Mouse (Mus musculus): Measurements from ENCODE around the gene Mrpl30. TPM values are rescaled to one million over a fixed set of nuclear protein-coding genes. Genes with fewer than 3 reads are reported as not detected.

The Mrpl30 gene
- polyA plus RNA-seq (2012; rRNA removed), result 63.1 and 94.7 TPM in 2 replicates

DNA sequence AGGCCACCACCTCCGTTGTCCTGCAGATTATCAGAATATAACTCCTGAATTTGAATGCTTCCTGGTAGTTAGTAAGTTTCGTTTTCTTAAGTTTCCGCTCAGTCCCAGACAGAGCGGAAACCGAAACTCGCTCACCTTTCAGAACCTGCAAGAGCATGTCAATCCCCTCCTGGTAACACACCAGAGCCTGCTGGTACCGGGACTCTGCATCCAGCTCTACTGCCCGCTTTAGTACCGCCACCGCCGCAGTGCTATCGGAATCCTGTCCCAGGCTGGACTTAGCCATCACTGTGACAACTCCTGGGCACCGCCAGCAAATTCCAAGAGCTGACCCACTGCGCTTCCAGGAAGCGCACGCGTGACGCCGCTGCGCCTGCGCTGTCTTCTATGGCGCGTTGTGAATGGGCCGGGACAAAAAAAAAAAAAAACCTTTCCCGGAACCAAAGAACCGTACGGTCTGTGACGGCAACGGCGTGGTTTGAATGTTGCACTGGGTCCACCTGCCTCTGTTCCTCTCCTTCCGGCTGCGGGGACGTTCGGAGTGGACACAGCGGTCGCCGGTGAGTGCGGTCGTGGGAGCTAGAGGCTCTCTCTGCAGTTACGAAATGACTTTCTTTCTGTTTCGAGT lies at the start of gene Mrpl30, which contains the start of gene Mitd1:
Gene Mrpl30, plus strand, starts transcription at position 453 of the 628 bp plus-strand sequence.
Gene Mitd1, minus strand, starts transcription at position 387 of the 628 bp plus-strand sequence.
- peak; percentile 54 for DNase-seq (ENCODE audit: low read depth)

DNA sequence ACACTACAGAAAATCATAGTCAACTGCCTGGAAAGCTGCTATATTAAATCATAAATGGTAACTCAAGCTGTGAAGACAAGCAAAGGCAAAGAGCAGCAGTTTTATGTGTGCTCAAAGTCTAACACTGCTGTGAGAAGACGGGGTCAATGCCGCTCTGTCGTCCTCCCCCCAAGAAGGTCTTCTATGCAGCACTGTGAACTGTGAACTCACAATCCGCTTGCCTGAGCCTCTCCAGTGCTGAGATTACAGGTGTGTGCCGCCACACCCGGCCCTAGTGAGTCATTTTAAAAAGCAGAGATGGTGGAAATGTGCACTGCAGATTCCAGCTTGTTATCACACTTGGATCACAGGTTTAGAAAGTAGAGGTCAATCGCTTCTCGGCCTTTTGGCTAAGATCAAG lies 43.4 kb upstream of the Mrpl30 start:
- no peak for DNase-seq (ENCODE audit: low read depth)

DNA sequence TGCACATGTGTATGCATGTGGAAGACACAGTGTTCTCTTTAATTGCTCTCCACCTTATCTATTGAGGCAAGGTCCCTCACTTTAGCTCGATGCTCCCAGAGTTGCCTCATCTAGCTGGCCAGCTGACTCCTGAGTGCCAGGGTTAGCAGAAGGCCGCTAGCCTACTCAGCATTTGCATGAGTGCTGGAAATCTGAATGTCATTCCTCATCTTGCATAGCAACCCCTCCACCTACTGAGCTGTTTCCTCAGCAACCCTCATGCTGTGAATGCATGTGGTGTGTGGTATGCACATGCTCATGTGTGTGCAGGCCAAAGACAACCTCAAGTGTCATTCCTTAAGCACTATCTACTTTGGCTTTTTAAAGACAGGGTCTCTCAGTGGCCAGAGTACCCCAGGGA lies 39.6 kb upstream of the Mrpl30 start:
- no peak for DNase-seq (ENCODE audit: low read depth)

DNA sequence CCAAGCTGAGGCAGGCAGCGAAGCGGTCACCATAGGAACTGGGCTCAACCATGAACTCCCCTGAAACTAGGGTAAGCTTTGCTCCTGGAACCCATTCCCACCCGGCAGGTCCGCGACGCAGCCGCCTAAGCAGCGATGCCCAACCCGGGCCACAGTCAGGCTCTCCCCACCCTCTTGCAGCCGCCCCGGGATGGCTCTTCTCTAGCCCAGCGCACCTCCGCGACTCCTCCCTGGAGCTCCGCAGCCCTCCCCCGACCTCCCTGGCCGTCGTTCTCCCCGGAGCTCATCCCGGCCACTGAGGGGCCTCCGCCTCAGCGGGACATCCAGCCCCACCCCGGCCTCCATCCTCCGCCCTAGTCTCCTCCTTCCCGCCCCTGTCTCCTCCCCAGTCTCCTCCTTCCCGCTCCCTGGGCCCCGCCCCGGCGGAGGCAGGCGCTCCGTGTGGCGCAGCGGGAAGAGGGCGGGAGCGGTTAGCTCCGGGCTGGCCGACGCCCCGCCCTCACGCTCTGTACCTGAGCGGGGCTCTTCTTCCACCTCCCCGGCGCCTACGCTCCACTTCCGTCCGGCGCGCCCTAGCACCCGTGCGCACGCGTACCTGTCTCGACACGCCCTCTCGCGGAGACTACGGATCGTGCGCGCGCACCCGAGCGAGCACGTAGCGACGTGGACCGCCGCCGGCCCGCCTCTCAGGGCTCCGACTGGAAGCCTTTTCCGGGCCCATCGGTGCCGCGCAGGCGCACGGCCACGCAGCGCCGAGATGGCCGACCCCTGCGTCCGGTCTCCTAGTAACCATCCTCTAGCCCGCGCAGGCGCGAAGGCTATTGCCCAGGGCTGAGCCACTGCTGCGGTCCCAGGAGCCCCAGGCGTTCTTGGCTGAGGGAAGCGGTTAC lies 25.5 kb upstream of the Mrpl30 start:
- DNase-seq (ENCODE audit: low read depth), result peak; percentile 70

DNA sequence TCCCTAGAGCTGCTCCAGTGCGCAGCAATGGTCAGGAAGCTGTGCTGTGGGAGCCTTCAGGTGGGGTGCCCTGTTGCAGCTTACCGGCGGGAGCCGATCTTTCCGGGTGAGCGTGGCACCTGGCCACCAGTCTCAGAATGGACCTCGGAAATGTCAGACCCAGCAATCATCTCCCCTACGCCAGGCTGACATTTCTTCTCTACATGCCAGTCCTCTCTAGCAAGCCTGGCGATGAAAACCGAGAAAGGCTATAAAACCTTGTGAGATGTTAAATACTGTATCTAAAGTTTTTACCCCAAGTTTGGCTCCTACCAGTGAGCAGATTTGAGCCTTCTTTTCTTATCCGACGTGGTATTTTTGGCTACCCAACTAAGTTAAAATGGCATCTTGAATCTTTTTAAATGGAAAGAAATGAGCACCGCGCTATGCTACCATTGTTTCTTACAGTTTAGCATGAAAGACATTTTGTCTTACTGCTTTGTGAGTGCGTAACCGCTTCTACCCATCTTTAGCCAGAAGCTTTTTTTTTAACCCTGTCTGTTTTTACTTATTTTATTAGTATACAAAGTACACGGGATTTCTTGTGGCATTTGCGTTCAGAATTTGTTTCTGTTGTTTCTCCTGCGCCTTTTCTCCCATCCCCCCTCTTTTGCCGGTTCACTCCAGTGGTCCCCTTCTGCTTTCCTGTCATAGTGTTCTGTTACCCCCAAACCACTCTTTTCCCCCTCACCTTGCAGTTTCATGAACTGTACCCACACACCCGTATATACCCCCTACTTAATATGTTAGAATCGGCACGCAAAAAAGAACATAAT lies 24.7 kb upstream of the Mrpl30 start:
- no peak for DNase-seq (ENCODE audit: low read depth)

- no peak for DNase-seq (ENCODE audit: low read depth)
These were observed 24.0 kb upstream of the Mrpl30 start, which contains the start of gene Tsga10 for GRCm38 (mm10) chr1:37866286-37866685. TSS of gene Tsga10 (minus strand) at chr1:37866429.

DNA sequence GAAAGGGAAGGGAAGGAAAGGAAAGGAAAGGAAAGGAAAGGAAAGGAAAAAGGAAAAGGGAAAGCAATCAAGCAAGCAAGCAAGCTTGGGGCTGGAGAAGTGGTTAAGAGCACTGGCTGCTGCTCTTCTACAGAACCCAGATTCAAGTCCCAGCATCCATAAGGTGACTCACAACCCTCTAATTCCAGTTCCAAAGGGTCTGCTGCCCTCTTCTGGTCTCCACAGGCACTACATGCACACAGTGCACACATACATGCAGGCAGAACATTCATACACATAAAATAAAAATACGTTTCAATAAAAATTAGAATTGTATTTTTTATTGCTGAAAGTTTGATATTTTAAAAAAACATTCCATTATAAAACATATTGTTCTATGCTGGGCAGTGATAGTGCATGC lies 23.2 kb upstream of the Mrpl30 start:
- no peak for DNase-seq (ENCODE audit: low read depth)

DNA sequence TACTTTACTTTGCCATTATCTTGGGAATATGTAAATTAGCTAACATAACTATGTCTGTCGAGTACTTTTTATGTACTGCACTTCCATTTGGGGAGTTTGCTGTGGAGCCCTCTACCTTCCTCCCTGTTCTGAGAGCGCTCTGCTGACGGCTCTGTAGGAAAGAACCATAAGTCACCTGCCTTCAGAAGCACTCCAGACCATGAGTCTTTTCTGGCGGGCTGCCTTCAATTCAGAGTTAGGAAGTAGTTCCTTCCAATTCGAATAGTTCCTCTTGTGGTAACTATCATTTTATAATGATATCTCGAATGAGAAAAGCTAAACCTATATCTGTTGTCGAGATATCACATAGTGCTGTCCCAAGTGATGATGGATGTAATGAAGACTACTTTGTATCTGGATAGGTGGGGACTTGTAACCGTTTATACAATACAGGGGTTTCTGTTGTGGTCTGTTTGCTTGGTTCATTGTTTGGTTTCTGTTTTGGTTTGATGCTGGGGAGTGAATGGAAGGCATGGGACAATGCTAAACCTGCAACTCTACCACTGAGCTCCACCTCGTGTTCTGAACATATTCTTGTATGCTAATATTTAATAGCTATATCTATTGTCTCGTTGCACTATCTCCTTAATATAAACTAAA lies 22.5 kb upstream of the Mrpl30 start:
- DNase-seq (ENCODE audit: low read depth), result no peak

DNA sequence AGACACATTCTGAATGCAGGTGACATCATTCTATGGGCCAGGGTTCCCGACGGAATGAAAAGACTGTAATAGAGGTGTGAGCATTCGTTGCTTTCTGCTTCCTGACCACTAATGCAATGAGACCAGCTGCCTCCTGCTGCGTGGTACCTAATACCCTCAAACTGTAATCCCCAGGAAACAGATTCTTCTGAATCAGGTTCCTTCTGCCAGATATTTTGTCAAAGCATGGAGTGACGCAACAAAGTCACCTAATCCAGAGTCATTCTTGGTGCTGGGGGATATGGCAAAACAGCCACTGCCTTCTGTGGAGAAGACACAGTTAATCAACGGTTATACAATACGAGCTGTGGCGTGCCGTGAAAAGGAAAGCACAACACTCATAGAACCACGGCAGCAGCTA lies 21.6 kb upstream of the Mrpl30 start:
- DNase-seq (ENCODE audit: low read depth), result no peak

- no peak for DNase-seq (ENCODE audit: low read depth)
These were observed 20.9 kb upstream of the Mrpl30 start for GRCm38 (mm10) chr1:37869362-37869761.

DNA sequence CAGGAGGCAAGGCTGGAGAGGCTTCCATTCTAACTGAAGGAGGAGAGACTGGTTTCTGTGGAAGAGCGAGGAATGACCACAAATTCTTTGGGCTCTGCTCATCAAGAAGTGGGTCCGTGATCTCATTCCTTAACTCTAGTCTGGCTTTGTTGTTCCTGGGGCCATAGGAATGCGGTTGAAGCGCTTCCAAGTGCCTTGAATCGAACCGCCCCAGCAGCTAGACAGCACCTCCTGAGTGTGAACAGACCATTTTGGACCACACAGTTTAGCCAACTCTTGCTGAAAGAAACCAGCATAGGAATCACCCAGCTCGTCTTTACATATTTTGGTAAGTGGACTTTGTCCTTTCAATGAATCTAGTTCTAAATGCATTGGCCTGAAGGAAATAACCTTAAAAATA lies 18.6 kb upstream of the Mrpl30 start, which contains the start of gene Lipt1:
Gene Lipt1, plus strand, starts transcription at position 35 of the 400 bp plus-strand sequence.
- DNase-seq (ENCODE audit: low read depth), result no peak

DNA sequence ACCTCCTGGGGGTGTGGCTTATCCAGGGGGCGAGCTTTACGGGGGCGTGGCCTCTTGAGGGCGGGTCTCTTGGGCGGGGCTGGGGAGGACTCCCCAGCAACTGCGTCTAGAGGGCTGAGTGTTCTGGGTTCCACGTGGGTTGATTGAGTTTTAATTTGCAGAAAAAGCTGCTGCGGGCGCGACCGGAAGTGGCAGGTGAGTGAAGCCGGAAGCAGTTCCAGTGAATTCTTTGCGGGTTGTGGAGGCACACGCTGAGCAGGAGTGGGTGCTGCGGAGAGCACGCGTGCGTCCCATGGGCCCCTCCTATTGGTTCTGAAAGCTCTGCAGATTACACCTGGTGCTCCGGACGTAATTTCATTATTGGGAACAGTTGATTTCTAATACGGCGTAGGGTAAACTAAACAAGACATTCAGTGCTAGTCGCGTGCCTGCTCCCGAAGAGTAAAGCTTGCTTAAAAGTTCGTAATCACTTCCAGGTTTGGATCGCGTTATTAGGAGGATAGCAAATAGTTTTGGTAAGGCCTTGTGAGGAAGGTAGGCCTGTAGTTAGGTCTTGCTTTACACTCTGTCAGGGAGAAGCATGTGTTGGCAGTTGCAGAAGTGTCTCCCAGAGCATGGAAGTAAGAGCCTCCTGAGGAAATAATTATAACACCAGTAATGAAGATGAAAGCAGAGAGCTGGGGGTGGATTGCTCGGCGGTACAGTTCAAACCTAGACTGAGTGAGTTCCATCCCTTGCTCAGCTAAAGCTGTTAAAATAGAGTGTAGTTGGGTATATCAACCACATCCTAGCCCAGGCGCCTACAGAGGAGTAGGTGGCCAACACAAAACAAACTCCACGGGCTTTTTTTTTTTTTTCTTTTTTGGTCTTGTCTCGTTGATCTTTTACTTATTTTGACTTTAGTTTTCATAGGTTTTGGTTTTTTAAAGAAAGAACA lies 17.9 kb upstream of the Mrpl30 start:
- DNase-seq (ENCODE audit: low read depth), result no peak

DNA sequence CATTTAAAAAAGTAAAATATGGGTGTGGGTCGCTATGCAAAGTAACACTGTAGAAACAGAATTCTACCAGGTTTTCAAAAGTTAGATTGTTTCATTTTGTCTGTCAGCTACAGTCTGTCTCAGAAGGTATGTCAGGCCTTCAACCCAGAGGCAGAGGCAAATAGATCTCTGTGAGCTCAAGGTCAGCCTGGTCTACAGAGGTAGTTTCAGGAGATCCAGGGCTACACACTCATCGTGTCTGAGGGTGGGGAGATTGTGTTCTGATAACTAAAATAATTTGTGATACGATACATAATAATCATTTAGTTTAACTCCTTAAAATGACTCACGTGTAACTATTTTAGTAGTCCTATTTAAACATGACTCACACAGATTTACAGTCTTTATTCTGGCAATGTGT lies 17.1 kb upstream of the Mrpl30 start:
- DNase-seq (ENCODE audit: low read depth), result no peak

DNA sequence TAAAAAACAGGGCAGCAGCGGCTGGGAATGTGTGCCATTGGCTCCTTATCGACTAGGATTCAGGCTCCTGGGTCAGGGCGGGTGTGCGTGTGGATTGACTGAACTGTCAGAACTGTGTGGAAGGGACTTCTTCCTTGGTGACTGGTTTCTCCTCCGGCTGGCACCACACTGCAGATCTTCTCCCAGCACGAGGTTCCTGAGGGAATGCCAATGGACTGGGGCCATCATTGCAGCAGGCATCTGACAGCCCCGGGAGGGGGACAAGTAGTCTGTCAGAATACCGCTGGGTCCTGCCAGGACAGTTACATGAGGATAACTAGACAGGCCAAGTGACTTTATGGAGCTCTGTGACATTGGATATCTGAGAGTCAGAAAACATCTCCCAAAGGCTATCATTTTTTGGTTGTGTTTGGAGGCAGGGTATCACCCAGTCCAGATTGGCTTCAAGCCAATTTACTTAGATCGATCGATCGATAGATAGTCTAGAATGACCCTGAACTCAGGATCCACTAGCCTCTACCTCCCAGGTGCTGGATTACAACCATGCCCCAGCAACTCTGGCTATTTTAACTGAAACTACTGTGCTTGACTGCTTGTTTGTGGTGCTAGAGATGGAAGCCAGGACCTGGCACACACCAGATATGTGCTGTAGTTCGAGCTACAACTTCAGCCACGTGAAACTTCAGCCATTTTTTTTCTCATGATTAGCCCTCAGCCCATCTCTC lies 12.4 kb upstream of the Mrpl30 start:
- no peak for DNase-seq (ENCODE audit: low read depth)

- no peak for DNase-seq (ENCODE audit: low read depth)
These were observed 6.9 kb upstream of the Mrpl30 start for GRCm38 (mm10) chr1:37883411-37883810.

DNA sequence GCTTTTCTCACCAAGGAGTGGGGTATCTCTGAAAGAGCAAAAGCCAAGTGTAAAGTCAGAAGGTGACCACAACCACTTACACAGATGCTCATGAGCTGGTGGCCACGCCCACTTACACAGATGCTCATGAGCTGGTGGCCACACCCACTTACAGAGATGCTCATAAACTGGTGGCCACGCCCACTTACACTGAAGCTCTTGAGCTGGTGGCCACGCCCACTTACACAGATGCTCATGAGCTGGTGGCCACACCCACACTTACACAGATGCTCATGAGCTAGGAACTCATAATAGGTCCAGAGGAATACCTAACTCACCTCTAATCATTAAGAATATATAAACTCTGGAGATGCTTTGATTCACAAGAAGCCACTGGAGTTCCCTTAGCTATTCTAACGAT lies 5.8 kb upstream of the Mrpl30 start:
- DNase-seq (ENCODE audit: low read depth), result no peak

GRCm38 (mm10) chr1:37889206-37889605 lies 1.1 kb upstream of the Mrpl30 start:
- DNase-seq (ENCODE audit: low read depth), result no peak

DNA sequence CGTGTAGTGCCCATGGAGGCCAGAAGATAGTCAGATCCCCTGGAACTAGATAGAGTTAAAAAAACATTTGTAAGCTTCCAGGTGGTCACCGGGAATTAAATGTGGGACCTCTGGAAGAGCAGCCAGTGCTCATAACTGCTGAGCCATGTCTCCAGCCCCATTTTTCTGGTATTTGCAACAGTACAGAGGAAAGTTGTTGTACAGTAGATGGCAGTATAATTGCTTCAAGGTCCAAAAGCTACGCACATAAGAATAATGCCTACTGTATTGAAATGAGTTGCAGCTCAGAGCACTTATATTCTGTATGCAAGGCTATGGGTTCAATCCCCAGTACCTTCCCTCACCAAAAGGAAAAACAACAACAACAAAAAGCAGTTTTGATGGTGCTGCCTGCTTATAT lies 1.1 kb downstream of the Mrpl30 start:
- no peak for DNase-seq (ENCODE audit: low read depth)

GRCm38 (mm10) chr1:37894606-37895005 lies 4.3 kb downstream of the Mrpl30 start:
- no peak for DNase-seq (ENCODE audit: low read depth)

- no peak for DNase-seq (ENCODE audit: low read depth)
These were observed 9.5 kb downstream of the Mrpl30 start for GRCm38 (mm10) chr1:37899816-37900215.

All from gonadal fat pad, adult 2 months (tissue).